Mouse (Mus musculus): Measurements from ENCODE around the gene Mtm1.
A peak's percentile ranks its signal among the peaks of the same experiment; 100 is the strongest.
"Not testable (repeated sequence)": the region's sequence is repeated elsewhere in the genome, so short reads cannot be mapped to it uniquely, and the experiment has no call there.

Gene Mtm1

GRCm38 (mm10) chrX:71285473-71285872, 74.9 kb downstream of the Mtm1 start:
- no peak for DNase-seq (ENCODE audit: low read depth, low spot score)

DNA sequence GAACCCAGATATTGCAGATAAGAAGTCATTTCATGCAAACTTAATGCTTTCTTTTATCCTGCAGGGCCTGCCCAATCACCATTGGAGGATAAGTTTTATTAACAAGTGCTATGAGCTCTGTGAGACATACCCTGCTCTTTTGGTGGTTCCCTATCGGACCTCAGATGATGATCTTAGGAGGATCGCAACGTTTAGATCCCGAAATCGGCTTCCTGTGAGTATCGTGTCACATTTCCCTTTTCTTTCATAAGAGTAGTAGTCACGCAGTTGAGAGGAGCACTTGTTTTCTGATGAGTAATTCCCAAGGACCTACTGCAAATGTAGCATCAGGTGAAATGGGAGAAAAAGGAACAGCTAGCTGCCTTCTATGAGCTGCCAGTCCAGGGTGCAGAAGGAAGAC, 76.5 kb downstream of the Mtm1 start:
- no peak for DNase-seq (ENCODE audit: low read depth, low spot score)

- no peak for DNase-seq (ENCODE audit: low read depth, low spot score)
Measured at GRCm38 (mm10) chrX:71294191-71294590, 83.6 kb downstream of the Mtm1 start.

DNA sequence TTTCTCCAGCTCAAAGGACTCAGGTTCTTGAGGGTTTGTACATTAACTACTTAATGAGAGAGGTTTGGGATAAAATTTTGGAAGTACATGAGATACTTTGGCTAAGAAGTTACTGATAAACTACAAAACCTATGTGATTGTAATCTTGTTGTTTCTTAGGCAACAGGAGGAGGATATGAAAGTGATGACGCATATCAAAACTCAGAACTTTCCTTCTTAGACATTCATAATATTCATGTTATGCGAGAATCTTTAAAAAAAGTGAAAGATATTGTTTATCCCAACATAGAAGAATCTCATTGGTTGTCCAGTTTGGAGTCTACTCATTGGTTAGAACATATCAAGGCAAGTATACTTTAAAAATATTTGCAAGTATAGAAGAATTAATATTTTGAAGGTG, 85.4 kb downstream of the Mtm1 start:
- no peak for DNase-seq (ENCODE audit: low read depth, low spot score)

- no peak for DNase-seq (ENCODE audit: low read depth, low spot score)
Measured at GRCm38 (mm10) chrX:71302148-71302547, 91.6 kb downstream of the Mtm1 start.

DNA sequence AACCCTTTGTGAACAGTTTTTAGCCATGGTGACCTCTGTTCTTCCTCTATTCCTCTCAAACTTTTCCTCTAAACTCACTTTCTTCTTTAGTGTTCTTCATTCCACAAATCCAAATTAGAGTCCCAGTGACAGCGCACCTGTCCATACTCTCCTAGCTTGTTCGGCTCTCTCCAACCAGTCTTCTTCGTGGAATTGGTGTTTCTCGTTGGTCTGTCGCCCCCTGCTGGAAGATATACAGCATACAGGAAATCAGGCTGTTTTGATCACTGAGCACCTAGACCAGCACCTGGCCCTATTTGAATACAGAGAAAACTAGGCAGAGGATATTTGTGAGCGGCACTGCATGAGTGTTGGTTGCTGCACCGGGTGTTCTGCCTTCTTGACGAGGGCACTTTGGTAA, 100.7 kb downstream of the Mtm1 start:
- DNase-seq (ENCODE audit: low read depth, low spot score), result peak; percentile 42

DNA sequence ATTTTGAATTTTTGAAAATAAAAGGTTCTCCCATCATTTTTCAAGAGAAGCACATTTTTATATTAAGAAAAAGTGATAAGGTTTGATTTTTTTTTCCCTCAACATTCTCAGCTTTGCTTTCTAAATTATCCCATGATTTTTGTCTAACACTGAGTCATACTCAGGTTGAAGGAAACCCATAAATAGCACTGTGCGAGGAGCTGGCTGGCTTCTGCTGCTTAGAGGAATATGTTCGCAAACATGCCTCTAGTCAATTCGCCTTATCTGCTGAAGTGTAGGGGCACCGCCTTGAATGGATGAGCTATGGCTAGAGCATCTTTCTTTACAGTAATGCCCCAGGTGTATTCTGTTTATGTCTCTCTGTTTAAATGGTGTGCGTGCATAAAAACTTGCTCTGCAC, 103.8 kb downstream of the Mtm1 start:
- no peak for DNase-seq (ENCODE audit: low read depth, low spot score)

GRCm38 (mm10) chrX:71352033-71352432, 141.5 kb downstream of the Mtm1 start:
- DNase-seq (ENCODE audit: low read depth, low spot score), result peak; percentile 2

DNA sequence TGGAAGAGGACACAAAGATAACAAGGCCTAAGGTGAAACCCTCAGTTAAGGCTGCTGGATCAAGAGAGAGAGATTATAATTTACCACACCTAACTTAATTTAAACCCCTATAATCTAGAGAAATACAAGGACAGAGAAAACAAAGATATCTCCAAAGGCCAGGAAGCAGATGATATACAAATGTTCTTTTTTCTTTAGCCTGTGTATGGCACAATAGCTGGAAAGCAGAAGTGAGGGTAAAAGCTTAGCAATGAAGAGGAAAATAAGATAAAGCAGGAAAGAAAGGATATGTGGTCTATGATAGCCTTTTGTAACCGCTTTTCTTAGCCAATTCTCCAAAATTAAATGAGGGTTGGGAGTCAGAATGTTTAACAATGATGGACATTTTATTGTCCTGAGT, 144.8 kb downstream of the Mtm1 start:
- DNase-seq (ENCODE audit: low read depth, low spot score), result no peak

DNA sequence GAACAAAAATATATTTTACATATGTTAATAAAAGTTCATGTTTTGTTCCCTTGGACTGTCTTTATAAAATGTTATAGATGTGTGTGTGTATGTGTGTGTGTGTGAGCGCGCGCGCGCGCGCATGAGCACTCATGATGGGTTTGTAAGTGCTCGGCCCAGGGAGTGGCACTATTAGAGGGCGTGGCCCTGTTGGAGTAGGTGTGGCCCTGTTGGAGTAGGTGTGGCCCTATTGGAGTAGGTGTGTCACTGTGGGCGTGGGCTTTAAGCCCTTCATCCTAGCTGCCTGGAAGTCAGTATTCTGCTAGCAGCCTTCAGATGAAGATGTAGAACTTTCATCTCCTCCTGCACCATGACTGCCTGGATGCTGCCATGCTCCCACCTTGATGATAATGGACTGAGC, 151.2 kb downstream of the Mtm1 start:
- not testable (repeated sequence) for DNase-seq (ENCODE audit: low read depth, low spot score)

DNA sequence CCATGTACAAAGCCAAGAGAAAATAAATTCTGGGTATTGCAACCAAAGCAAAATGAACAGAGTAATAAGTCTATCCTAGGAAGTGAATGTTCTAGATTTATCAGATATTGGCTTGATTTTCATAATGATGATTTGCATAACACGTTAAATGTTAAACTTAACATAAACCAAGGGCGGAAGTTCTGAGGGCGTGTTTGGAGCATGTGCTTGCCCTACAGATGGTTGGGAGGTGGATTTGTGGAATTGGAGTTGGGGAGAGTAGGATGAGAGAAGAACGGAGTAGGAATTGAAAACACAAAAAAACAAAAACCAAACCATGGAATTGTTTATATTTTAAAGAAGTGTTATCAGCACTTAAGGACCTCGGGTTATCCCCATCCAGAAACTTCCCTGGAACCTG, 153.5 kb downstream of the Mtm1 start:
- no peak for DNase-seq (ENCODE audit: low read depth, low spot score)

DNA sequence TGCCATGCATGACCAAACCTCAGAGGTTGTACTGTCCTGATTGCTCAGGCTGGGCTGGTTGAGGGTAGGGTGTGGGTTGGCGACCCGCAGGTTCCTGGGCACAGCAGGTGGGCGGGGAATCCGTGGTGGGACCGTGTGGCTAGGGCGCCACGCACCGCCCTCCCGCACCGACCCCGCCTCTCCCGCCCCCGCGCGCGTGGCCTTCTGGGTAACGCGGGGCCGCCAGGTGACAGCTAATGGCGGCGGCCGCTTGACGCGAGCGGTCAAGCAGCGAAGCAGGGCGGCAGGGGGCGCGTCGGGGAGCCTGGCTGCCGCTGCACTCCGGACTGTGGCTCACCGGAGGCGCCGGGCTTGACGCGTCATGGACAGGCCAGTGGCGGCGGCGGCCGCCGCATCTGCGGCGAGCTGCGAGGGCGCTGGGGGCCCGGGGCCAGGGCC, 154.0 kb downstream of the Mtm1 start, which contains the start of gene Mtmr1:
Mtmr1 (plus strand) TSS at position 207 of the 438 bp plus-strand sequence.
- peak; percentile 55 for DNase-seq (ENCODE audit: low read depth, low spot score)

DNA sequence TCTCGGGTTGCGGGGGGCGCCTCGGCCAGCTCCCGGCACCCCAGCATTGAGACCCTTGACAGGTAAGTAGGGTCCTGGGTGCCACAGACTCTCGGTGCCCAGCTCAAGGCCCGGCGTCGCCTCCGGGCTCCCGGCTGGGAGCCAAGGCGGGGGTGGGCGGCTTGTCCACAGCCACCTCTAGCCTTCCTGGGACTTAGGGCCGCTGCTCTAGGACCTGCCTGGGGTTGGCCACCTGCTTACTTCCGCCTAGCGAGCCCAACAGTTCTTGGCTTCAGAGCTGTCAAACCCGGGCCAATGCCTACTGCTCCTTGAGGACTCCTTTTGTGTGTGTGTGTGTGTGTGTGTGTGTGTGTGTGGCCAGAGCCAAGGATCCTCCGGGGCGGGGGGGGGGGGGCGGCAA, 154.4 kb downstream of the Mtm1 start:
- DNase-seq (ENCODE audit: low read depth, low spot score), result no peak
